Mouse (Mus musculus): ENCODE data around the gene Slc2a3. TPM values are rescaled to one million over a fixed set of nuclear protein-coding genes. Genes with fewer than 3 reads are reported as not detected.

Gene Slc2a3
- polyA plus RNA-seq, 1 experiment from 2014 or later, result 57.0 TPM

DNA sequence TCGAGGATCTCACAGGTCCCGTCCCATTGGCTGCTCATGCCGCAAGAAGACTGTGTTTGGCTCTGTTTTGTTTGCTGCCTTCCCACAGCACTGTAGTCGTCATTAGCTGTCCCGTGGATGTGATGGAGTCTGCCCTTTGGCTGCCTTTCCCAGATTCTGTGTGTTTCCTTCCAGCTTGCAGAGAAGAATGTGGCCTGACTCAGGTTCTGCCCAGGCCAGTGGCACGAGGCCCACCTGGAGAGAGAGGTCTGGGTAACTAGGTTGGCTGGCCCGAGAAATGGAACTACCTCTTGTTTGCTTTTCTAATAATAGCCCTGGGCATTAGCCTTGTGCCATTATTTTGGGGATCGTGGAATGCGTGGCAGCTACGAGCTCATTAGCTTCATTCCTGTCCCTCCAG is 22.6 kb upstream of the Slc2a3 start:
- no peaks in the 10 kb centered on the region for H3K9me3 ChIP-seq (ENCODE audit: control insufficient read depth, low read length)
- no peak for ATAC-seq

DNA sequence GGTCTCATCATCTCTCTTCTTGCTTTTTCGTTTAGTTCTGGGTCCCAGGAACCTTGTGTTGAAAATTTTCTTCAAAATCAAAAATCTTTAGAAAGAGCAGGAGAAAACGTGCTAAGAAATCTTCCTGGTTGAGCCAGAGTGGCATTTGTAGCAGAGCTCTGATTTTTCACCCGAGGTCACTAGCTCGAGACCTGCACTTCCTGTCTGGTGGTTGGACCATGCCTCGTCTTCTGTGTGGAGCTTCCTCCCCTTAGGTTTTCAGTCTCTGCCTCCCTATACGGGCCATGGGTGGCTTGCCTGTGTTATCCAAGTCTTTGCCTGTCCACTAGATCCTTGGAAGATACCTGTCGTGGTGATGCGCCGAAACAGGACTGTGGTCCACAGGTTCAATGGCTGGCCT is 20.4 kb upstream of the Slc2a3 start:
- ATAC-seq, result no peak
- peak overlapping the region; percentile 65 for H3K4me2 ChIP-seq (ENCODE audit: low read length)
- H3K4me1 ChIP-seq (ENCODE audit: control insufficient read depth, insufficient read depth, low read depth, low read length), result peaks cover 35% of the 10 kb centered on the region
- no peaks in the 10 kb centered on the region for H3K9me3 ChIP-seq (ENCODE audit: control insufficient read depth, low read length)
- no peak overlapping the region for H3K9ac ChIP-seq (ENCODE audit: low read depth, low read length)
- H3K27ac ChIP-seq (ENCODE audit: low read depth, low read length), result no peak overlapping the region
- H3K4me3 ChIP-seq (ENCODE audit: low read length), result 0 out of 2 replicates have a peak overlapping the region, but pooled peaks have one; percentile 95
- H3K36me3 ChIP-seq (ENCODE audit: control insufficient read depth, insufficient read depth, low read length), result no peaks in the 10 kb centered on the region
- no peaks in the 10 kb centered on the region for H3K27me3 ChIP-seq (replicated peaks; ENCODE audit: control insufficient read depth, insufficient read depth, low read length)
- WGBS, result 81% methylated on average over 9 of the region's 9 CpGs

More for the DNA sequence above, 22.6 kb upstream of the Slc2a3 start:
- H3K36me3 ChIP-seq (ENCODE audit: control insufficient read depth, insufficient read depth, low read length), result no peaks in the 10 kb centered on the region
- H3K27me3 ChIP-seq (replicated peaks; ENCODE audit: control insufficient read depth, insufficient read depth, low read length), result no peaks in the 10 kb centered on the region
- no peak overlapping the region for H3K4me2 ChIP-seq (ENCODE audit: low read length)
- peaks cover 33% of the 10 kb centered on the region for H3K4me1 ChIP-seq (ENCODE audit: control insufficient read depth, insufficient read depth, low read depth, low read length)
- no peak overlapping the region for H3K9ac ChIP-seq (ENCODE audit: low read depth, low read length)
- no peak overlapping the region for H3K27ac ChIP-seq (ENCODE audit: low read depth, low read length)
- no peak overlapping the region for H3K4me3 ChIP-seq (ENCODE audit: low read length)
- whole genome bisulfite sequencing, result 78% methylated on average over 10 of the region's 10 CpGs

DNA sequence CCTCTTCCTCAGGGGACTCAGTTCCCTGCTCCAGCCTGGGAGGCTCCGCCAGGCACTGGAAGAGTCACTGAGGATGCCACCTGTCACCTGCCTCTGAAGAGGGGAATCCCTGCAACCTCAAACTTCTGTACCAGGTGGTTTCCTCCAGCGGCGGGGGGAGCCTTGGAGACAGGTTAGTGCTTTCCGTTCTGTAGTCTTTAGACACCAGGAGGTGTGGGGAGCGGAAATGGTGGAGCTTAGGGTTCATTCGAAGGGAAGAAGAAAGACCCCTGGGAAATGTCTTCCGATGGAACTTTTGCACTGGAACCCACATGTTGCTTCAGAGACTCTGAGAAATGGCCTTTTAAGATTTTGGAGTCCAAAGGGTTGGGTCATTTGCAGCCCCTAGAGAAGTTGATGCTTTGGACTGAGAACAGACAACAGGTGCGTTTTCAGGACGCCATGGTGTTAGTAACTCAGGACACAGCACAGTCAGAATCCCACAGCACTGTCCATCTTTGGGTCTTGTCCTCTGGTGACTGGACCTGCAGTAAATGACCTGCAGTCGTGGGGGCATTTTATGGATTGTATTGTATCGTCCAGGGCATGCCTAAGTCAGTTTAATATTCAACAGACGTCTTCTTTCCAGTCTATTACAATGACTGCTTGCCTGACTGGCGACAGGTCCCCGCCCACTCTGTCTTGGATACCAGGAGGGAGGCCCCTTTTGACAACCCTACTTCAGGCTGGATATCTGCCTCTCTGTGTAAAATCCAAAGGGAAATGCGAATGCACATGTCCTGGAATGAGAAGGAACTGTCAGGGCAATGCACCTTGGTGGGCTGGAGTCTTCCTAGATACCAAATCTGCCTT is 19.6 kb upstream of the Slc2a3 start:
- Histone ChIP-seq H3K9me3 (ENCODE audit: control insufficient read depth, low read length) (no peaks in the 10 kb centered on the region), H3K27ac (ENCODE audit: low read depth, low read length) (no peak overlapping the region), H3K4me1 (ENCODE audit: control insufficient read depth, insufficient read depth, low read depth, low read length) (peaks cover 27% of the 10 kb centered on the region), H3K9ac (ENCODE audit: low read depth, low read length) (peak overlapping the region; percentile 97; the same call in 1 of the 2 replicates), H3K4me2 (ENCODE audit: low read length) (peak overlapping the region; percentile 65), H3K27me3 (replicated peaks; ENCODE audit: control insufficient read depth, insufficient read depth, low read length) (no peaks in the 10 kb centered on the region), H3K36me3 (ENCODE audit: control insufficient read depth, insufficient read depth, low read length) (no peaks in the 10 kb centered on the region), H3K4me3 (ENCODE audit: low read length) (peak overlapping the region; percentile 95)
- ATAC-seq, result no peak; the same call in 1 of the 2 replicates
- WGBS, result 12% methylated on average over 15 of the region's 15 CpGs

DNA sequence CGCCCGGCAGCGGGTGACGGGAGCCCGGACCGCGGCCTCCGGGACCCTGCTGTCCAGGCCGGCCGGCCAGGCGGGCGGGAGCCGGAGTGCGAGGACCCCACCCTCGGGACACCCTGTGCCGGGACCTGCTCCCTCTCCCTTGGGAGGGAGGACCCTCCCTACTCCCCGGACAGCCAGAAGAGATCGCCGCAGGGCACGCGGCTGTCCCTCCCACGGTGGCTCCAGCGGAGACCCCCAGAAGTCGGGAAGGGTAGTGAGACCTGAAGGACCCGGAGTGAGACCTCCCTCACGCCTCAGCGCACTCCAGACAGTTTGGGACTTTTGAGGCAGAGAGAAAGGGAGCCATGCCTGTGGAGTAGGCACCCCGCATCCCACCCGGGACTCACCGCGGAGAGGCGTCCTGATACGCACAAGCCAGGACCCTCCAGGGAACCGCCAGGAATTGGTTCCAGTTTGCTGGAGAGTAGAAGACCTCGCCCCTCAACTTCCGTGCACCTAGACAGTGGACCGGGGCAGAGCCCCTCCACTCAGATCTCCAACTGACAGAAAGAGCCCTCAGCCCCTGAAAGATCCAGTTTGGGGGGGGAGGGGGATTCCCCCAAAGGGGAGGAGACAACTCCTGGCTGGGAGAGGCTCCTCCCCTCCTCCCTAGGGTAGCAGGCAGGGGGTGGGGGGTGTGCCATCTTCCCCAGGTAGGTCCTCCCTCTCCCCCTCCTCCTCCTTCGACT is 18.8 kb upstream of the Slc2a3 start:
- peak; percentile 68 for ATAC-seq

DNA sequence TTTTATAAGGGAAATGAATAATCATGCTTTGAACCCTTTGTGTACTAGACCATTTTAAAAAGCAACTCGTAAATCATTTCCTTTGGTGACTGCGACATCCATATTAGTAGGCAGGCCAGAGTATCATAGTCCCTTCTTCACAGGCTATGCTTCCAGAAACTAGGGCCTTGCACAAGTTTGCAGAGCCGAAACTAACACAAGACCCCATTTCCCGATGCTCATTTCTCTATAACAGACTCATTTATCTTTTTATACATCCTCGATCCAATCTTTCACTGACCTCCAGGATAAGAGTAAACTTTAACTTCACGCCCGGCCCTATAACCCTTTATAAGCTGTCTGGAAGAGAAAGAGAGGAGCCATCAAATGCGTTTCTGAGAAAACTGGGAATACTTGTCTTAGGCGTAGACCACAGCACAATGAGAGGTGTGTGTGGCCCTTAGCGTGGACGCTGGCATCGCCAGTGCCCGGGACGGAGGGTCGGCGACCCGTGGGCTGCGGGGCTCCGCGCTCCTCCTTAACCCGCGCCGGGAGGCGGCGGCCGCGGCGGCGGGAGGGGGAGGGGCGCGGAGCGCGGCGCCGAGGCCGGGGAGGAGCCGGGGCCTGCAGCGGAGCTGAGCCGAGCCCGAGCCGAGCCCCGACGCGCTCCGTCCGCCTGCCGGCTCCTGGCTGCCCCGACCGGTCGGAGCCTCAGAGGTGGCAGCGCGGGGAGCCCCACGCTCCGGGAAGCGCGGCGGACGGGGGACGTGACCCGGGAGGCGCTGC is 18.0 kb upstream of the Slc2a3 start, which contains the start of gene Foxj2:
Foxj2 (plus strand) TSS at position 609 of the 765 bp plus-strand sequence.
- H3K4me2 ChIP-seq (ENCODE audit: low read length), result peak within 1 kb of the TSS; percentile 65
- H3K27me3 ChIP-seq (replicated peaks; ENCODE audit: control insufficient read depth, insufficient read depth, low read length), result no peaks in the 10 kb centered on the region
- H3K4me1 ChIP-seq (ENCODE audit: control insufficient read depth, insufficient read depth, low read depth, low read length), result peaks cover 21% of the 10 kb centered on the region
- ATAC-seq, result peak; percentile 89
- peak within 1 kb of the TSS; percentile 73 for H3K27ac ChIP-seq (ENCODE audit: low read depth, low read length)
- H3K9me3 ChIP-seq (ENCODE audit: control insufficient read depth, low read length), result no peaks in the 10 kb centered on the region
- H3K4me3 ChIP-seq (ENCODE audit: low read length), result peak within 1 kb of the TSS; percentile 95
- WGBS, result 1% methylated on average over 40 of the region's 61 CpGs
- peak within 1 kb of the TSS; percentile 97 for H3K9ac ChIP-seq (ENCODE audit: low read depth, low read length)
- no peaks in the 10 kb centered on the region for H3K36me3 ChIP-seq (ENCODE audit: control insufficient read depth, insufficient read depth, low read length)

More for the DNA sequence above, 18.8 kb upstream of the Slc2a3 start:
- Histone ChIP-seq H3K27ac (ENCODE audit: low read depth, low read length) (peak overlapping the region; percentile 73), H3K27me3 (replicated peaks; ENCODE audit: control insufficient read depth, insufficient read depth, low read length) (no peaks in the 10 kb centered on the region), H3K36me3 (ENCODE audit: control insufficient read depth, insufficient read depth, low read length) (no peaks in the 10 kb centered on the region), H3K9ac (ENCODE audit: low read depth, low read length) (peak overlapping the region; percentile 97), H3K4me3 (ENCODE audit: low read length) (peak overlapping the region; percentile 95), H3K4me2 (ENCODE audit: low read length) (peak overlapping the region; percentile 65), H3K4me1 (ENCODE audit: control insufficient read depth, insufficient read depth, low read depth, low read length) (peaks cover 21% of the 10 kb centered on the region), H3K9me3 (ENCODE audit: control insufficient read depth, low read length) (no peaks in the 10 kb centered on the region)
- WGBS, result under 1% methylated on average over 29 of the region's 38 CpGs

DNA sequence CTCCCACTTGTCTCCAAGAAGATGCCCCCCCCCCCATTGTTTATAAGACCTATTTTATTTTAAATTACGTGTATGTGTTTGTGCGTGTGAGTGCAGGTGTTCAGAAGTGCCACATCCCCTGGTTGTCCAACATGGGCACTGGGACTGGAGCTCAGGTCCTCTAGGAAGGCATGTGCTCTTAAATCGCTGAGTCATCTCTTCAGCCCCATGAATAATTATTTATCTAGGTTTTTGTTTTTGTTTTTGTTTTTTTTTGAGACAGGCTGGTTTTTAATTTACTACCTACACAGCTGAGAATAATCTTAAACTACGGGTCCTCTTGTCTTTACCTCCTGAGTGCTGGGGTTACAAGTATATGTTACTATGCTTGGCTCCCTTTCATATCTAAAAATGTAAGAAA is 12.2 kb upstream of the Slc2a3 start:
- 91% methylated on average over 4 of the region's 4 CpGs for WGBS
- no peaks in the 10 kb centered on the region for H3K9me3 ChIP-seq (ENCODE audit: control insufficient read depth, low read length)
- no peak for ATAC-seq

DNA sequence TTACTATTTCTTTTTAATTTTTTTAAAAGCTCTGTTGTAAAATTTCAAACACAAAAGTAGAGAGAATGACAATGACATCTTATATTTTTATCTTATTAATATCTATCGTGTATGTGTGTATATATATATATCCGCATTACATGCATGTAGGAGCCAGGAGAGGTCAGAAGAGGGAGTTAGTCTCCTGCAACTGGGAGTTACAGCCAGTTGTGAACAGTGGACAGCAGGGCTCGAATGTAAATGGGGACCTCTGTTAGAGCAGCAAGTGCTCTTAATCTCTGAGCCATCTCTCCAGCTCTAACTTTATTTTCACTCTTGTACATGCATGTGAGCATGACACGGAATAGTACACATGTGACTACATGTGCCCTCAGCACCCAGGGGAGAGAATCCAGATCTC is 11.3 kb upstream of the Slc2a3 start:
- no peak for ATAC-seq
- Histone ChIP-seq H3K27ac (ENCODE audit: low read depth, low read length) (no peak overlapping the region), H3K9me3 (ENCODE audit: control insufficient read depth, low read length) (no peaks in the 10 kb centered on the region), H3K9ac (ENCODE audit: low read depth, low read length) (no peak overlapping the region), H3K27me3 (replicated peaks; ENCODE audit: control insufficient read depth, insufficient read depth, low read length) (no peaks in the 10 kb centered on the region), H3K4me1 (ENCODE audit: control insufficient read depth, insufficient read depth, low read depth, low read length) (peaks cover 3% of the 10 kb centered on the region), H3K4me2 (ENCODE audit: low read length) (no peak overlapping the region), H3K36me3 (ENCODE audit: control insufficient read depth, insufficient read depth, low read length) (no peaks in the 10 kb centered on the region), H3K4me3 (ENCODE audit: low read length) (no peak overlapping the region)
- WGBS, result 91% methylated on average over 4 of the region's 4 CpGs

More for the DNA sequence above, 12.2 kb upstream of the Slc2a3 start:
- Histone ChIP-seq H3K4me1 (ENCODE audit: control insufficient read depth, insufficient read depth, low read depth, low read length) (peaks cover 3% of the 10 kb centered on the region), H3K27ac (ENCODE audit: low read depth, low read length) (no peak overlapping the region), H3K4me2 (ENCODE audit: low read length) (no peak overlapping the region), H3K4me3 (ENCODE audit: low read length) (no peak overlapping the region), H3K9ac (ENCODE audit: low read depth, low read length) (no peak overlapping the region), H3K27me3 (replicated peaks; ENCODE audit: control insufficient read depth, insufficient read depth, low read length) (no peaks in the 10 kb centered on the region), H3K36me3 (ENCODE audit: control insufficient read depth, insufficient read depth, low read length) (no peaks in the 10 kb centered on the region)

DNA sequence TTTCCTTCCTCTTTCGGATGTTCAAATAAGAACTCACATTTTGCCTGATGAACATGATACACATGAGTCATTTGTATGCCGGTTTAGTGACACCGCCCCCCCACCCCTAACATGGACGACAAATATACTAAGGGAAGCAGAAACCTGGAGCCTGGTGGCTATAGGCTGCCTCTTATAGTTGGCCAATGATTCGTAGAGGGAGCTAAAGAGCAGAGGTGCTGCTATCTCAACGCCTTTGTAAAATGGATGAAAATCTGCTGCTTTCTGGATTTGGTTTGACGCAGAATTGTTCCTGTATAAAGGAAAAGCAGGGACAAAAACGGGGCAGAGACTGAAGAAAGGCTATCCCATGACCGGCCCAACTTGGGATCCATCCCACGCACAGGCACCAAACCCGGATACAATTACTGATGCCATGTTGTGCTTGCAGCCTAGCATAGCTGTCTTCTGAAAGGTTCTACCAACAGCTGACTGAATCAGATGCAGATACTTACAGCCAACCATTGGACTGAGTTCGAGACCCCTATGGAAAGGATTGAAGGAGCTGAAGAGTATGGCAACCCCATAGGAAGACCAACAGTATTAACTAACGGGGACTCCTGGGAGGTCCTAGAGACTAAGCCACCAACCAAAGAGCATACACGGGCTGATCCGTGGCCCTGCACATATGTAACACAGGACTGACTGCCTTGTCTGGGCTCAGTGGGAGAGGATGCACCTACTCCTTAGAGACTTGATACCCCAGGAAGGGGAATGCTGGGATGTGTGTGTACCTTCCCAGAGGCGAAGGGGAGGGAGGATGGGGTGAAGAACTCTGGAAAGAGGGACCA is 10.5 kb upstream of the Slc2a3 start:
- peak overlapping the region; percentile 88 for H3K4me3 ChIP-seq (ENCODE audit: low read length)
- no peaks in the 10 kb centered on the region for H3K27me3 ChIP-seq (replicated peaks; ENCODE audit: control insufficient read depth, insufficient read depth, low read length)
- H3K27ac ChIP-seq (ENCODE audit: low read depth, low read length), result peak overlapping the region; percentile 99
- H3K4me2 ChIP-seq (ENCODE audit: low read length), result peak overlapping the region; percentile 67
- peak overlapping the region; percentile 84 for H3K9ac ChIP-seq (ENCODE audit: low read depth, low read length)
- ATAC-seq, result no peak
- peaks cover 3% of the 10 kb centered on the region for H3K4me1 ChIP-seq (ENCODE audit: control insufficient read depth, insufficient read depth, low read depth, low read length)
- H3K9me3 ChIP-seq (ENCODE audit: control insufficient read depth, low read length), result no peaks in the 10 kb centered on the region
- WGBS, result 29% methylated on average over 16 of the region's 16 CpGs
- H3K36me3 ChIP-seq (ENCODE audit: control insufficient read depth, insufficient read depth, low read length), result no peaks in the 10 kb centered on the region
